Mouse (Mus musculus) thymus, adult 2 months (tissue): ENCODE data around the gene Rptor.

Experiments
- CTCF ChIP-seq: fragments of 200-500 bp; IDR thresholded peaks from 2 replicates; pipeline ENCODE4 v1.5.1; 2012; ENCODE audit warnings: mild to moderate bottlenecking, control low read depth, low read length, moderate library complexity, borderline replicate concordance; ENCODE audit not compliant: control insufficient read depth, poor library complexity, insufficient read depth; ENCODE audit errors: extremely low read depth
- POLR2A ChIP-seq: fragments of 200-500 bp; IDR thresholded peaks from 2 replicates; pipeline ENCODE4 v1.6.1; 2012; ENCODE audit warnings: mild to moderate bottlenecking, low read length, control low read depth, moderate library complexity; ENCODE audit not compliant: control insufficient read depth, poor library complexity, insufficient read depth; ENCODE audit errors: extremely low read depth

GRCm38 (mm10) chr11:119631222-119631870 lies 28.6 kb downstream of the Rptor start:
- TF ChIP-seq CTCF, result no peak
- TF ChIP-seq POLR2A, result no peak
